Mouse (Mus musculus): ENCODE measurements around the gene Eif2a. TPM values are rescaled to one million over a fixed set of nuclear protein-coding genes. Genes with fewer than 3 reads are reported as not detected.

Gene Eif2a
- total RNA-seq (2021) = 45.7 and 55.3 TPM in 2 replicates
- long read RNA-seq, experiment 1, transcript Eif2a-201 (14 exons, 2,299 nt) = major isoform, 37 of 44 reads
- long read RNA-seq, experiment 1, partial matches to known transcripts = 1 of 44 reads
- long read RNA-seq, experiment 1, other reads (novel, unspliced or antisense) = 2 of 44 reads
- long read RNA-seq, experiment 2, transcript Eif2a-201 (14 exons, 2,299 nt) = major isoform, 22 of 29 reads
- long read RNA-seq, experiment 2, partial matches to known transcripts = 3 of 29 reads
- long read RNA-seq, experiment 2, other reads (novel, unspliced or antisense) = 3 of 29 reads

- peak; percentile 99 for DNase-seq
Measured at GRCm38 (mm10) chr3:58525652-58526407, at the start of gene Eif2a, which contains the start of gene Serp1. Gene Eif2a, plus strand, starts transcription at chr3:58525821. Gene Serp1, minus strand, starts transcription at chr3:58525892.

GRCm38 (mm10) chr3:58478755-58479455, 46.7 kb upstream of the Eif2a start:
- no peak for DNase-seq

GRCm38 (mm10) chr3:58485883-58486282, 39.7 kb upstream of the Eif2a start:
- DNase-seq = no peak

GRCm38 (mm10) chr3:58487121-58487520, 38.5 kb upstream of the Eif2a start:
- DNase-seq = no peak

- peak; percentile 33 for DNase-seq
Measured at GRCm38 (mm10) chr3:58487999-58488775, 37.4 kb upstream of the Eif2a start.

- peak; percentile 25 for DNase-seq
Measured at GRCm38 (mm10) chr3:58490787-58491186, 34.8 kb upstream of the Eif2a start.

- no peak for DNase-seq
Measured at GRCm38 (mm10) chr3:58493621-58494020, 32.0 kb upstream of the Eif2a start.

- no peak for DNase-seq
Measured at GRCm38 (mm10) chr3:58501961-58502360, 23.7 kb upstream of the Eif2a start.

- no peak for DNase-seq
Measured at GRCm38 (mm10) chr3:58503720-58504333, 21.8 kb upstream of the Eif2a start.

GRCm38 (mm10) chr3:58504676-58505075, 20.9 kb upstream of the Eif2a start:
- no peak for DNase-seq

GRCm38 (mm10) chr3:58508020-58508750, 17.4 kb upstream of the Eif2a start:
- peak; percentile 37 for DNase-seq

GRCm38 (mm10) chr3:58511581-58511980, 14.0 kb upstream of the Eif2a start:
- peak; percentile 48 for DNase-seq

- no peak for DNase-seq
Measured at GRCm38 (mm10) chr3:58512740-58513139, 12.9 kb upstream of the Eif2a start.

GRCm38 (mm10) chr3:58513483-58513882, 12.1 kb upstream of the Eif2a start:
- no peak for DNase-seq

GRCm38 (mm10) chr3:58515947-58516601, 9.5 kb upstream of the Eif2a start:
- DNase-seq = no peak

- no peak for DNase-seq
Measured at GRCm38 (mm10) chr3:58516602-58516976, 9.0 kb upstream of the Eif2a start.

- DNase-seq = no peak
Measured at GRCm38 (mm10) chr3:58517258-58517657, 8.4 kb upstream of the Eif2a start.

GRCm38 (mm10) chr3:58517800-58518199, 7.8 kb upstream of the Eif2a start:
- no peak for DNase-seq

GRCm38 (mm10) chr3:58518962-58519361, 6.7 kb upstream of the Eif2a start:
- no peak for DNase-seq

GRCm38 (mm10) chr3:58519536-58519935, 6.1 kb upstream of the Eif2a start:
- peak; percentile 36 for DNase-seq
